Mouse (Mus musculus): Measurements from ENCODE around the gene Dctn3. TPM values are rescaled to one million over a fixed set of nuclear protein-coding genes. Genes with fewer than 3 reads are reported as not detected.
A peak's percentile ranks its signal among the peaks of the same experiment; 100 is the strongest.
"Not testable (repeated sequence)": the region's sequence is repeated elsewhere in the genome, so short reads cannot be mapped to it uniquely, and the experiment has no call there.

Dctn3 gene
- total RNA-seq (2021): 10 to 100 TPM; 77.5 to 86.9 TPM

DNA sequence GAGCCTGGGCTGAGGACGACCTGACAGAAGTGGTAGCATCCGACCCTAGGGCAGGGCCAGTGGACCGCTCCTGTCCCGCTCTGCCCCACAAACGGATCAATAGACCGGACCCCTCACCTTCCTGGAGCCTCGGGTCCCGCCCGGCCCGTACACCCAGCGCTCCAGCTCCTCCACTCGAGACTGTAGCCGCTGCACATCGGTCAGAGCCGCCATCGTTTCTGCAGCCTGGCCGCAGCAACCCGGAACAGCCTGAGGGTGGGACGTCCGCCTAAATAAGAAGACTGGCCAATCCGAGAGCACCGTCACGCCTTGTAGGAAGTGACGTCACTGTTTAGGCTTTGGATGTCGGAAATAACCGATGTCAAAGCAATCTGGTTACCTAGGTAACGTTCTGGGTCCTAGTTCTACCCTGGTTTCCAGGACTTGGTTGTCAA is at the start of gene Dctn3:
TSS of gene Dctn3 (minus strand) at position 253 of the 434 bp plus-strand sequence.
- peak; percentile 86 for DNase-seq

DNA sequence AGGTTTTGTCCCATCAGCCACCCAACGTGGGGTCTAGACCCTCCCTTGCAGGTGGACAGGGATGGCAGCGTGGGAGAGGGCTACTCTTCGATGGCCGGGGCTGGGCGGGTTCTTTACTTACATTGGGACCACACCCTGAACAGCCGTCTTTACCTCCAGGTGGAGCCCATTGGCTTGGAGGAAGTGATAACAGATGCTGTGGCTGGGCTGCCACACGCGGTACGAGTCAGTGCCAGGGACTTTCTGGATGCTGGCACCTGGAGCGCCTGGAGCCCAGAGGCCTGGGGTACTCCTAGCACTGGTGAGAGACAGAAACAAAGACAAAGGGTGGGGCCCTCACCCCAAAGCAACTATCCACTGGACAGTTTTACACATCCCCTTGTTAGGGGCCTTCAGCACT is 44.3 kb upstream of the Dctn3 start:
- DNase-seq: not testable (repeated sequence)

DNA sequence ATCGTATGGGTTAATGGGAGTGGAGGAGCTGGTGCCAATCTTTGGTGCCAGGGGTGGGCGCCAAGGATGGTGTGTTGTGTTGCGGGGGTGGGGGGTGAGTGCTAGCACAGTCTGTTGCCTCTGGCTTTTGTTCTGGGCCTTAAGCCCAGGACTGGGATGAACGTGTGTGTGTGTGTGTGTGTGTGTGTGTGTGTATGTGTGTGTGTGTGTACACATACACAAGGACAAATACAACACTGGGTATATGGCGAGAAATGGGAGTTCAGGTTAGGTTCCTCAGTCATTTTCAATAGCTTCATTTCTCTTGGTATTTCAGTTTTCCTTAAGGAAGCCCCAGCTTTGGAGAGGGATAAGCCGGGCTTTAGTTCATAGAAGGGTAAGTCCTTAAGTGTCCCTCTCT is 40.2 kb upstream of the Dctn3 start:
- not testable (repeated sequence) for DNase-seq

DNA sequence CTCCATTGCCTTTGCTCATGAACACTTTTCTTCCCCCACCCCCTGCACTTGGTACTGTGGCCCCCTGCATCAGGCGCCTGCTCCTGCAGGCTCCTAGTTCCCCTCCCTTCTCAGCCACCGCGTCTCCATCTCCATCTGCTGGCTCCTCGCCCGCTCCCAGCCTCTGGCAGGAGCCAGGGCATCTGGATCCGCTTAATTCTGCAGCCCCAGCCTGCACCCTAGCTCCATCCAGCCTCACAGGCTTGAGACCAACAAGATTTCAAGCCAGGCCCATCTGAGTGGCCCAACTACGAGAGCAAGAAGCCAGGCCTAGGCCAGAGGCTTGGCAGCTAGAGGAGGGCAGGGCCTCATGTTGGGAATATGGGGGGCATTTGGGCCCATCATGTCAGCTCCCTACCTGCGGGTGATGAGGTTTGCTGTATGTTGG is 39.7 kb upstream of the Dctn3 start:
- peak; percentile 79 for DNase-seq

DNA sequence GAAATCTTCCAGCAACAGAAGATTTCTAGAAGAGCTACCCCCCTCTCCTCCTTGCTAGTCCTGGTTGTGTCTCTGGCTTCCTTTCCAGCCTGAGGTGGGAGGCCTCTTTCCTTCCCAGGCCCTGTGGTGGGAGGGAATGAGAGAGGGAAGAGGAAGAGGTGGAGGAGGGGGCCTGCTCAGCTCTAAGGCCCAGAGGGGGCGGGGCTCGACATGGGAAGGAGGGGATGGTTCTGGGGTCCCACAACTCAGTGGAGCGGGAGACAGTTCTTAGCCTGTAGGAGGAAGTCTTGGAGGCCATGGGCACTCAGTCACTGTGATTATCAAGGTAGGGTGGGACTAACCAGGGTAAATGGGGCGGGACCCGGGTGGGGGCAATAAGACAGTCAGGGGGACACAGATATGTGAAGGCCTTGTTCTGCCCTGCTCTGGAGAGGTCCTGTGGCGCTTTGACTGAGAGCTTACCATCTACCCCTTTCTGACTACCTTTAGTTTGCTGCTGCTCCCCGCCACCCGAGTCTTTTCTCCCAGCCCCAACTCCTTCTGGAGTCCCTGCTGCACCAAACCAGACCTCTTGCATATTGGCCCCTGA is 39.2 kb upstream of the Dctn3 start:
- peak; percentile 38 for DNase-seq

DNA sequence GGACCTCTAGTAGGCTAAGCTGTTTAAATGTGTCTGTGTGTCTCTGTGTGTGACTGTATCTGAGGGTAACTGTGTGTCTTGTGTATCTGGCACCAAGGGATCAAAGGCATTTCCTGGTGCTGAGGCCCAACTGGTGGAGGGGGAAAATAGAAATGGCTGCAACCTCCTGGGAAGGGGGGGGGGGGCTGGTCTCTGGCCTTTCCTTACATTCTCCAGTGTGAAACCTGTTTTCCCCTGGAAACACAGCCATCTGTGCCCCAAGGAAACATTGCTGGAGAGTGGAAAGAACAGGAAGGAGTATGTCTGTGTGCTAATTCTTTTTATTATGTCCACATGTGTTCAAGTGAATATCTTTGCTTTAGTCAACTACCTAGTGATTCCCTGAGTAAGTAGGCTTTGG is 38.7 kb upstream of the Dctn3 start:
- no peak for DNase-seq

DNA sequence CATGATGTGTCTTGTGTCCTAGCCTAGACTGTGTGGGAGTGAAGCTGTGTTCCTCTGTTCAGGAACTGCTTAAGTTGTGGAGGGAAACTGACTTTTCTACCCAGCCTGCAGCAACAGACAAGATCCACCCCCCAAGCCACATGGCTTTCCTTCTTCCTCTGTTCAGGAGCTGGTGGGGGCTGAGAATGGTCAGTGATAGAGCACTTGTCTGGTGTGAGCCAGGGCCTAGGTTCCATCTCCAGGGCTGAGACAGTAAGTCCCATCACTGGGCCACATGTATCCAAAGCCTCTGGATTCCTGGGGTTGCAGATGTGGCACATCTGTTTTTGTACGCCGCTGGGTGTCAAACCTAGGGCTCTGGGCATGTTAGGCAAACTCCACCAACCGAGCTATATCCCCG is 37.9 kb upstream of the Dctn3 start:
- no peak for DNase-seq

DNA sequence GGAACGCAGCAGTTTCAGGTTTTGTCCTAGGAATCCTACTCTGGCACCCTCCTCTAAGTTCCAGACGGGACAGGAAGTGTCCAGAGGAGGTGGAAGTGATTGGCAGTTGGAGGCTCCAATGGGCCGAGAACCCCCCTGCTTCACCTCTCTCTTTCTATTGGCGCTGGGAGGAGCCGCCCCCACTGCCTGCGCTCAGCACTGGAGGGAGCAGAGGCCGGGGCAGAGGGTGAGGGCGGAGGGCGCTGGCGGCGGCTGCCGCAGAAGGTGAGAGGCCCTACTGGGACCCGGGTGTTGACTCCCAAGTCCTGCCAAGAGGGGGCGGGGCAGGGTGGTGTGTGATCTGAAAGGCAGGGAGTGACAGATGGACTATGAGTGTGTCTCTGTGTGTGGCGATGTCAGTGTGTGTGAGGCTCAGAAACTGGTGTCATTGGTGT is 37.3 kb upstream of the Dctn3 start:
- DNase-seq: peak; percentile 95

DNA sequence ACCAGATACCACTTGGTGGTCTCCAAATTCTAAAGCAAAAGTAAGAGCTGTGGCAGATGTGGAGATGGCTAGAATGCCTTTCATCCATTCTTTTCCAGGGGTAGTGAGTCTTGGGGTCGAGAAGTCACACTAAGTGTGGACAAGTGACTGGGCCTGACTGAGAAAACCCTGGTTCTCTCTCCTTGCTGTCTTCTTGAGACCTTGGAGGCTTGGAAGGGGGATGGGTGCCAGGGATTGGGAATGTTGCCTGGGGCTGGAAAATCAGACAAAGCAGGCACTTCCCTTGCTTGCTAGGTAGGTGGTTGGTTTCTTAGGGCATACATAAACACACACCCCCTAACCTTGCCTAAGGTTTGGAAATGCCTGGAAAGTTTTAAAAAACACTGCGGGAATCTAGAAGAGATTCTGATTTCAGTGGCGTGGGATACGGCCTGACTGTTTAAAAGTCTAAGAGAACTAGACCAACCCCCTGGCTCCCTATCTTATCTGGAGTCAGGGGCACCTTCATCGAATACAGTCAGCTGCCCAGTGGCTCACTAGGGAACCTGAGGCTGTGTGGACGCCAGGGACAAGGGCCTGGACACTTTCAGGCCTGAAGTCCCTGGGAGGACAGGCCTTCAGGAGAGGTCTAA is 36.8 kb upstream of the Dctn3 start:
- DNase-seq: peak; percentile 28

DNA sequence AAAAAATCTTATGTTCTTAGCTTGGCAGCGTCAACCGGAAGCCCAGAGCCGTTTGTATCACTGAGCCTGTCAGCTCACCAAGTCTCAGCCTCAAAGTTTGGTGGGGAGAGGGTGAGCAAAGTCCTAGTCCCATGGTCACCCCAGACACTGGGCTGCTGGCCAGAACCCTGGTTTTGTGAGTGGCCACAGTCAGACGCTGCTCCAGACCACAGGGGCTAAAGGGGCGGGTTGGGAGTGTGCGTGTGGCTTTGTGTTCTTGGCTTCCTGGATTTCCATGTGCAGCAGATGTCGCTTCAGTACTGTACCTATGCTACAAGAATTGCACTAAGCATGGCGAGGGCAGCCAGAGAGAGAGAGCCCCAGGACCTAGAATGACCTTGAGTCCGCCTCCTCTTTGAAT is 36.2 kb upstream of the Dctn3 start:
- peak; percentile 68 for DNase-seq

DNA sequence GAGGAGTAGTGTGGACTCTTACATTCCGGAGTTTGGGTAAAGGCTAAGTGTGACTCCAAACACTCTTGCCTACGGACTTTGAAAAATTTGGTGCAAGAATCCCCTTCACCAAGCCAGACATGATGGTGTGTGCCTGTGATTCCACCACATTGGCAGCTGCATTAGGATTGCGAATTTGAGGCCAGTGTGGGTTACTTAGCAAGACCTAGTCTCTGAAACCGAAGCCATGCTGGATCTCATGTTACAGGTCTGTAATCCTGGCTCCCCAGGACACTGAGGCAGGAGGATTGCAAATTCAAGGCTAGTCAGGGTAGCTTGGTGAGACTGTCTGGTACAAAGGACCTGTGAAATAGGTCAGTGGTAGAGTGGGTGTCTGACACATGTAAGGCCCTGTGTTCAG is 35.7 kb upstream of the Dctn3 start:
- no peak for DNase-seq

DNA sequence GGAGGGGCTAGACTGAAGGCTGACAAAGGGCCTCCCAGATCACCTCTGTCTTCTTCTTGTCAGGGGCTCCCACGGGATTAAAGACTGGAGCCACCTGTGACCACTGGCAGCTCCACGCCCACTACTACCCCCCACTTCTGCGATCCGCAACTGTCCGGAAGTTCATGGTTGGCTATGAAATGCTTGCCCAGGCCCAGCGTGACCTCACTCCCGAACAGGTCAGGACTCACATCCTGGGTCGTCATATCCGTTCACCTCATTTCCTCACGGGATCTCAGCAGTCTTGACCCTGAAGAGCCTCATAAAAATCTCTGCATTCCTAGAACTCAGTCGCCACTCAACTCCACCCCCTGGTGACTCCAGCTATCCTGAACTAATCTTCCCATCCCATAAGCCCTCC is 35.1 kb upstream of the Dctn3 start:
- DNase-seq: no peak

DNA sequence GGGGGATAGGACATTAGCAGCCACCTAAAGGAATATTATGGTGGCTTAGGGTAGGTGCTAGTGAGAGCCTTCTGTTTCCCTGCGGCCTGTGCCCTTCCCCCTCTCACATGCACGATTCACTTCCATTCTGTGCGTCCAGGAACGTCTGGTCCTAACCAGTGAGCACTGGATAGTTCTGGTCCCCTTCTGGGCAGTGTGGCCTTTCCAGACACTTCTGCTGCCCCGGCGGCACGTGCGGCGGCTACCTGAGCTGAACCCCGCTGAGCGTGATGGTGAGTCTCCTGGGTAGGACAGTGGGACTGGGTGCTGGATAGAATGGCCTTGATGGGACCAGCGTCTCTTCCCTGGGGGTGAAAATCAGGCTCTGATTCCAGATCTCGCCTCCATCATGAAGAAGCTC is 34.4 kb upstream of the Dctn3 start:
- no peak for DNase-seq

DNA sequence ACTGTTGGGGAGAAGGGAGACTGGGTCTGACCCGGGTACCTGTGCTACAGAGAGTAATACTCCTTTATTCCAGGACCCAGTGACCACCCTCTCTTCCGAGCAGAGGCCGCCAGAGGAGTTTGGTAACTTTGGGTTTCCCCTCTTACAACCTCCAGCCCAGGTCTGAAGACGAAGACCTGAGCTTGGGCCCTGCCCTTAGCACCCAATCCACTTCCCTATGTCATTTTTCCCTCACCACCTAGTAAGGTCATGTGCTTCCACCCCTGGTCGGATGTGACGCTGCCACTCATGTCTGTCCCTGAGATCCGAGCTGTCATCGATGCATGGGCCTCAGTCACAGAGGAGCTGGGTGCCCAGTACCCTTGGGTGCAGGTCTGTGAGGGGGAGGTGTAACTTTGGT is 33.5 kb upstream of the Dctn3 start:
- DNase-seq: no peak

DNA sequence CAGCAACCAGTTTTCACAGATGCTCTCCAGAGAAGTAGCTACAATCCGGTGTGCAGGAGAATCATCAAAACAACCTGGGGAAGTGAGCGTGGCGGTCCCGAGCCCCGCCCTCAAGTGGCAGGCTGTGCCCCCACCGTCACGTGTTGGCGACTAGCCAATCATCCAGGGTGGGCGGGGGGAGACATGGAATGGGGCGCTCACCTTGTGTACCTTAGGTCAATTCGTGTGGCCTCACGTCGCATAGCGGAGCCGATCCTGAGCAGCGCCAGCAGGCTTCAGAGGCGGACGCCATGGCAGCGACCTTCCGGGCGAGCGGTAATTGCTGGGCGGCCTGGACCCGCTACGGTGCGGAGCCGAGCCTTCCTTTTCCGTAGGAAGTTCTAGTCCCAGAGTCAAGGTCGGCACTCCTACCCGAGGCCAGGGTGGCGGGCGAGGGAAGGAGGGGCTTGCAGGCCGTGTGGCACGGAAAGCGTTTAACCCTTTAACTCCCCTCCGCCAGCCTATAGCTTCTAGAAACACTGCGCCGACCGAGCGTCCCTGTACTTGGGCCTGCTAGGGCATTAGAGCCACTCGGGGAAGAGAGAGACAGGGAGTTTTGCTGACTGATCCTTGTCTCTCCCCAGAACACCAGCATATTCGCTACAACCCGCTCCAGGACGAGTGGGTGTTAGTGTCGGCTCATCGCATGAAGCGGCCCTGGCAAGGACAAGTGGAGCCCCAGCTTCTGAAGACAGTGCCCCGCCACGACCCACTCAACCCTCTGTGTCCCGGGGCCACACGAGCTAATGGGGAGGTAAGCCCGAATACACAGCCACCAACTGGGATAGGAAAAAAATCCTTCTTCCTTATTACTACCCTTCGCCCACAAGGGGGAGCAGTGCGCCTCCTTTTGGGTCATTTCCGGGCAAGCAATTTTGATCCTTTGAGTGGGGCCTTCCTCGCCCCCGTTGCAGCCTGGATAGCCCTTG is 32.7 kb upstream of the Dctn3 start, which contains the start of gene Sigmar1:
TSS of gene Sigmar1 (minus strand) at position 820 of the 968 bp plus-strand sequence.
- DNase-seq: peak; percentile 87

DNA sequence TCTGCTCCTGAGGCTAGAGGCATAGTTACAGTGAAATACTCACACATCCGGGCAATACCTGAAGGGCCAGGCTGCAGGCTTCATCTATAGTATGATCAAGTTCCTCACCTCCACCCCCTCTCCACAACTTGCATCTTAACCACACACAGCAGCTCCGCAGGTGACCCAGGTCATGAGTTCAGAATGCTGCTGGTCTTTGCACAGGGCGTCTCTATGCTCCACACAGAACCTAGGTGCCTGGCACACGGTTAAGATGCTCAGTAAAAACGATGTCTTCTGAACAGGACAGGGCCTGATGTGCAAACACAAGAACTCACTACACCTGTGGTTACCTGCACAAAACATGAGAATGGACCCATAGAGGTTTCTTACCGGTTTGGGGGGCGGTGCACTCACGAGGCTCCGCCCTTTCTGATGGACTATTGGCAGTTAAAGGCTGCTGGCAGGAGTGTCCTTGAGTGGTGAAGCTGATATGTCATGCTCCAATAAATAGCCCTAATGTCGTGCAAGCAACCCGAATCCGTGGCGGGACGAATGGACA is 31.9 kb upstream of the Dctn3 start, which contains the start of gene Galt:
TSS of gene Galt (plus strand) at position 432 of the 541 bp plus-strand sequence.
- DNase-seq: no peak

DNA sequence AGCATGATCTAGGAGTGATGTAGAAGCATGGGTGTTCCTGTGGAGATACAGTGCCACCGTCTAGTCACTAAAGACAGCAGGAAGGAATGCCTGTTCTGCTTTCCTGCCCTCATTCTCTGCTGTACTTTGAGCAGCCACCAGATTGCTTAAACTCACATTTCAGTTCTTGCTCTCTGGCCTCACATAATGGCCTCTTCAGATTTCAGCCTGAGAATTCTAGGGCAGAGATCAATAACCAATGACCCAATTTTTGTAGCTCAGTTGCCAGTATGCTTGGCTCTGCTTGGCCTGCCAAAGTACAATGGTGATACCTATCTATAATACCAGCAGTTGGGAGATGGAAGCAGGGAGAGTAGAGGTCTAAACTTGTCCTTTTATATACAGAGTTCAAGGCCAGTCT is 22.1 kb upstream of the Dctn3 start:
- DNase-seq: no peak

DNA sequence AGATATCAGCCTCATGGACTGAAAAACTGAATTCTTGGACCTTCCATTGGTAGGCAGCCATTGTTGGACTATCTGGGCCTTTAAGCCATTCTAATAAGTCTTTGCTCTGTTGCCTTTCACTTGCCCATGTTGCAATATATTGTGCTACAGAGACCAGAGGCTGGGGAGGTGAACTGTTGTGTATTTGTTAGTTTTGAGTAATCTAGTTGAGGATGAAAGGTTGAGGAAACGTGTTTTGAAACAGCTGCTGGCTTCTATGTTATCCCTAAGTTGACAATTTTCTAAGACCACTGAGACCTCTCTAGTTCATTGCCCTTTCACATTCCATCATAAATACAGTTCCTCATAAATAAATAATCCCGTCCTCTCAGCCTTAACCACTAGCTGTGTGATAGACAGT is 21.2 kb upstream of the Dctn3 start:
- no peak for DNase-seq

DNA sequence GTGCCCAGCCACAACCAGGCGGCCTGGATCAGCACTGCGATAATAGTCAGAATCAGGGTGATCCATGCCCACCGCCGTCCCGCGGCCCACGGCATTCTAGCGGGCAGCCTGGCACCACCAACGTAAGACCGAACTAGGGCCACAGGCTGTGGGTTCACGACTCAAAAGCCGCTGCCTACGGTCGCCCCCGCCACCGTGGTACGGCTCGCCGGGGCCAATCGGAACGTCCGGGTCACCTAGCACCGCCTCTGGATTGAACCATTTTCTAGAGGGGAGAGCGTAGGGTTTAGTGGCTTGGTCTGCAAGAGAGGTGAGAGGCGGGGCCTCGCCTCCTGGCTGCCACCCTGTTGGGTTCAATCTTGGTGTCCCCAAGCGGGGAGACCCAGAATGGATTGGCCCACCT is 18.2 kb upstream of the Dctn3 start:
- DNase-seq: peak; percentile 90

DNA sequence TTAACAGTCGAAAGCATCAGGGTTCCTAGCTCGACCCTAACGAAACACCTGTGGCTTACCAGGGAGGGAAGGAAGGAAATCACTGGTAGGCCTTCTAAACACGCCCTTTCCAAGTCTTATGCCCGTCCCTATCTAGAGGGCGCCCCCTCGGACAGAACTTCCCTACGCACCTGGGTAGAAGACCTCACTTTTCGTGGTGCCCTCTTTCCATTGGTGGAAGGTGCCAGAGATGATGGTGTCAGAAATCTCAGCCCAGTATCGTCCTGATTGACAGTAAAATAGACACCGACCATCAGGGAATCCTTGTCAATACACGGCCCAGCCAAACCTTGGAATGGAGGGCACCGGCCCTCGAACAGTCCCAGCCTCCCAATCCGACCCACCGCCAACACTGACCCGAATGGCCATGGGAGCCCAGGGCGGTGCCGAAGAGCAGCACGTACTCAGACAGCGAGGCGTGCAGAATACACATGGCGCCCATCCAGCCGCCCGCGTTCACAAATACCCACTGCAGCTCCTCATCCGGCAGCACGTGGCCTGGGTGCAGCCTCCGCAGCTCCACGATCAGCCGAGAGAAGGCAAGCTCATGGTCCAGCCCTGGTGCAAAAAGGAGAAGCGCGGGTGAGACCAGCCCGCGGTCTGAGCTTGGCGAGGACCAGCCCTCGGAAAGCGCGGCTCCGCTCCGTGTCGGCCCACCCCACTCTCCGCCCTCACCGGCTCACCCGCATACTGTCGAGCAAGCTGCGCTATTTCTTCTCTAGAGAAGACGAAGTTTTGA is 17.6 kb upstream of the Dctn3 start:
- peak; percentile 63 for DNase-seq

DNA sequence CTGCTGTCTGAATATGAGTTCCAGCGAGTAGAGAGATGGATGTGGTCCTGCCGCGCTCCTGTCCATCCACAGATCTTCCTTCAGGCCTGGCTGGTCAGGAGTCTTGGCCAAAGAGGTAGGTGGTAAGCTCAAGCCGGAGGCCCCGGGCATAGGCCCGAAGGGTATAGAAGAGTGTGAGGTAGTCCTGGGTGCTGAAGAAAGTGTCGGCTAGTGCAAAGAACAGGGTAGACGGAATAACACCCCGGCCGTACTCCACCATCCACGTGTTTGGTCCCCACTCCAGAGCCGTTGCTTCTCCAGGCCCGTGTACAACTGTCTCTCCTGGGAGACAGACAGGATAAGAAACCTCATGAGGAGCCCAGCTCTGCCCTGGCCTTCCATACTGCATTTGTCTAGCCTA is 16.3 kb upstream of the Dctn3 start:
- no peak for DNase-seq

DNA sequence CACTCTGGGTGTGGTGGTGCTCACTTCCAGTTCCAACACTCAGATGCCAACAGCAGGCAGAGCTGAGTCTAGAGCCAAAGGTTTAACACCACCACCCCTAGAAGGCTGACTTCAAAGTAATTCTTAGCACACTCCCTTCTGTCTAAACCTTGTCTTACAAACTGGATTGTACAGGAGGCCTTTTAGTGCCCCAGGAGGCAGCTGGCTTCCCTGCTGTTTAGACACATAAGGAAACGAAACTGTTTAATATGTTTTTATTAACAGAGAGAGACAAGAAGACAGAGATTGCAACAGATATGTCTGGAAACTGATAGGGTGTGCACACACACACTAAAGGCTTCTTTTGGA is 15.3 kb upstream of the Dctn3 start:
- DNase-seq: no peak

Measured in heart, postnatal 4 days (tissue).